Mouse (Mus musculus) G1E (cell line): ENCODE measurements around the gene Scfd2. TPM values are rescaled to one million over a fixed set of nuclear protein-coding genes. Genes with fewer than 3 reads are reported as not detected.

Source experiments
- ATAC-seq: 2 replicates; pipeline ENCODE4 v1.8.0; 2016; ENCODE audit warnings: mild to moderate bottlenecking; ENCODE audit not compliant: insufficient number of reproducible peaks, poor library complexity, low FRiP score, severe bottlenecking; ENCODE audit errors: extremely low read depth
- DNase-seq: peaks from one replicate; pipeline ENCODE4 v3.0.0; 2012; ENCODE audit warnings: low spot score
- H3K27me3 ChIP-seq: 2 replicates; pipeline ENCODE4 v1.6.1; 2012; ENCODE audit warnings: mild to moderate bottlenecking, low read length, inconsistent platforms; ENCODE audit not compliant: insufficient read depth
- H3K36me3 ChIP-seq: replicated peaks from 2 replicates; pipeline ENCODE3; 2012; ENCODE audit warnings: mild to moderate bottlenecking, inconsistent platforms
- H3K4me1 ChIP-seq: 2 replicates; pipeline ENCODE4 v1.6.1; 2012; ENCODE audit warnings: low read depth, low read length, inconsistent platforms, mixed read lengths; ENCODE audit not compliant: insufficient read depth
- H3K4me3 ChIP-seq: 2 replicates; pipeline ENCODE4 v1.5.1; 2012; ENCODE audit warnings: low read depth, mild to moderate bottlenecking, inconsistent platforms, low read length, moderate library complexity, mixed read lengths
- H3K9me3 ChIP-seq: replicated peaks from 2 replicates; pipeline ENCODE4 v1.6.1; 2012; ENCODE audit warnings: inconsistent platforms
- CTCF ChIP-seq: IDR thresholded peaks from 2 replicates; pipeline ENCODE4 v1.5.1; 2012; ENCODE audit warnings: low read depth, low read length, inconsistent platforms, mixed read lengths
- GATA1 ChIP-seq: IDR thresholded peaks from 2 replicates; pipeline ENCODE4 v1.6.1; 2012; ENCODE audit warnings: borderline replicate concordance, low read length, inconsistent platforms, mixed read lengths
- GATA2 ChIP-seq: IDR thresholded peaks from 2 replicates; pipeline ENCODE4 v1.6.1; 2012; ENCODE audit warnings: low read depth, low read length, inconsistent platforms, borderline replicate concordance
- POLR2AphosphoS5 ChIP-seq: IDR thresholded peaks from 2 replicates; pipeline ENCODE4 v1.6.1; 2012; ENCODE audit warnings: low read depth, low read length, inconsistent platforms; ENCODE audit not compliant: insufficient replicate concordance
- TAL1 ChIP-seq: conservative IDR thresholded peaks from 2 replicates; pipeline ENCODE4 v1.6.1; 2012; ENCODE audit warnings: low read depth, low read length, inconsistent platforms, mixed read lengths
- polyA plus RNA-seq: library from polyadenylated mRNA; stranded (reverse); fragments of >175 nt; gene quantifications from 2 replicates; pipeline ENCODE4 v1.2.3, GENCODE M21; 2012
- total RNA-seq, 2 experiments: library from RNA; stranded (forward) in 1 of 2; stranded (reverse) in 1 of 2; fragments of 200-1000 nt in 1 of 2; fragments of >200 nt in 1 of 2; fragmentation: Nextera tagmentation in 1 of 2; gene quantifications; 2 replicates each; pipeline ENCODE4 v1.2.3; 2014 to 2017

Scfd2 gene
- total and polyA plus RNA-seq, 3 experiments = 5.1 to 12.3 (median 8.9) TPM

GRCm38 (mm10) chr5:74482633-74483032 is 48.9 kb downstream of the Scfd2 start:
- Histone ChIP-seq H3K4me3 (no peak overlapping the region), H3K9me3 (no peaks in the 10 kb centered on the region), H3K4me1 (no peaks in the 10 kb centered on the region), H3K27me3 (no peaks in the 10 kb centered on the region), H3K36me3 (peaks cover 7% of the 10 kb centered on the region)
- ATAC-seq (no peak), DNase-seq (no peak)
- TF ChIP-seq POLR2AphosphoS5 = no peak

- Histone ChIP-seq H3K4me3 (no peak overlapping the region), H3K4me1 (no peaks in the 10 kb centered on the region), H3K27me3 (no peaks in the 10 kb centered on the region), H3K36me3 (peaks cover 12% of the 10 kb centered on the region), H3K9me3 (no peaks in the 10 kb centered on the region)
- ATAC-seq = no peak
- TF ChIP-seq GATA2 (no peak), TAL1 (no peak), CTCF (no peak), GATA1 (no peak), POLR2AphosphoS5 (no peak)
- no peak for DNase-seq
Observed at GRCm38 (mm10) chr5:74482034-74482433, 49.5 kb downstream of the Scfd2 start.

- DNase-seq = no peak
- TF ChIP-seq POLR2AphosphoS5 (no peak), TAL1 (no peak), GATA2 (no peak), CTCF (no peak), GATA1 (no peak)
- Histone ChIP-seq H3K4me3 (no peak overlapping the region), H3K36me3 (peaks cover 21% of the 10 kb centered on the region), H3K4me1 (no peaks in the 10 kb centered on the region), H3K27me3 (no peaks in the 10 kb centered on the region), H3K9me3 (no peaks in the 10 kb centered on the region)
- ATAC-seq = no peak
Observed at GRCm38 (mm10) chr5:74480409-74480808, 51.1 kb downstream of the Scfd2 start.

GRCm38 (mm10) chr5:74479947-74480346 is 51.6 kb downstream of the Scfd2 start:
- DNase-seq = no peak

GRCm38 (mm10) chr5:74479157-74479556 is 52.4 kb downstream of the Scfd2 start:
- H3K36me3 ChIP-seq = peaks cover 25% of the 10 kb centered on the region
- H3K27me3 ChIP-seq = no peaks in the 10 kb centered on the region
- H3K4me3 ChIP-seq = no peak overlapping the region
- H3K4me1 ChIP-seq = no peaks in the 10 kb centered on the region
- TF ChIP-seq POLR2AphosphoS5 = no peak
- no peak for TF ChIP-seq GATA2
- TF ChIP-seq TAL1 = no peak
- no peak for TF ChIP-seq CTCF
- TF ChIP-seq GATA1 = no peak
- ATAC-seq (no peak), DNase-seq (no peak)
- H3K9me3 ChIP-seq = no peaks in the 10 kb centered on the region

More at GRCm38 (mm10) chr5:74479947-74480346, 51.6 kb downstream of the Scfd2 start:
- Histone ChIP-seq H3K4me3 (no peak overlapping the region), H3K9me3 (no peaks in the 10 kb centered on the region), H3K4me1 (no peaks in the 10 kb centered on the region), H3K27me3 (no peaks in the 10 kb centered on the region), H3K36me3 (peaks cover 23% of the 10 kb centered on the region)
- TF ChIP-seq GATA2 (no peak), GATA1 (no peak), POLR2AphosphoS5 (no peak), TAL1 (no peak), CTCF (no peak)
- no peak for ATAC-seq

- no peak for ATAC-seq
- Histone ChIP-seq H3K9me3 (no peaks in the 10 kb centered on the region), H3K27me3 (no peaks in the 10 kb centered on the region), H3K4me3 (no peak overlapping the region), H3K4me1 (no peaks in the 10 kb centered on the region), H3K36me3 (peaks cover 30% of the 10 kb centered on the region)
- no peak for TF ChIP-seq GATA2
- TF ChIP-seq CTCF = no peak
- TF ChIP-seq TAL1 = no peak
- TF ChIP-seq GATA1 = no peak
- no peak for TF ChIP-seq POLR2AphosphoS5
- no peak for DNase-seq
Observed at GRCm38 (mm10) chr5:74476551-74476950, 55.0 kb downstream of the Scfd2 start.

- DNase-seq = no peak
- H3K9me3 ChIP-seq = no peaks in the 10 kb centered on the region
- H3K36me3 ChIP-seq = peaks cover 25% of the 10 kb centered on the region
- no peak for TF ChIP-seq CTCF
- TF ChIP-seq GATA2 = no peak
- H3K4me1 ChIP-seq = no peaks in the 10 kb centered on the region
- ATAC-seq = no peak
- no peaks in the 10 kb centered on the region for H3K27me3 ChIP-seq
- H3K4me3 ChIP-seq = no peak overlapping the region
Observed at GRCm38 (mm10) chr5:74473117-74473516, 58.4 kb downstream of the Scfd2 start.
